Mouse (Mus musculus): Measurements from ENCODE around the gene Dnmt3a.

DNA sequence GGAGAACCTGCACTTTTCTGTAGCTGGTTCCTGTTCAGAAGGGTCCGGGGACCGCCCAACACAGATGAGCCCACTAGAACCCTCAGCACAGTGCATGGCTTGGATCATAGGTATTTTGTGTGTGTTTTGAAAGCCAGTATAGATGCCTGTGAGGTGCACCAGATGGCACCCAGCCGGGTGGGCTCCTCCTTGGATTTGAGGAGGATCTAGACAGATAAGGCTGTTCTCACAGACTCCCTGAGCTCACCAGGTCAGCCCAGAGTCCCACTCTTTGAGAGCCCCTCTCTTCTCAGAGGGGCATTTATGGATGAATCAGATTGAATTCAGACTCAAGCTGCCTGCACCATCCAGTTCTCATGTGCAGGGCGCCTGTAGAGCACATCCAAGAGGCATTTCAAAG, 101.2 kb downstream of the Dnmt3a start:
- TF ChIP-seq EP300 (IDR thresholded peaks at IDR 0.05) (no peak), CTCF (IDR thresholded peaks at IDR 0.05) (no peak)

Measured in lung, postnatal 0 days (tissue).